Mouse (Mus musculus) c-Kit-negative CD71-positive TER-119-positive erythroid progenitor cells, embryonic 14.5 days (primary cell): ENCODE measurements around the gene Tmub2.

ENCODE experiments used
- DNase-seq: peaks from one replicate; pipeline ENCODE4 v3.0.0-alpha.2; 2013; ENCODE audit warnings: low read depth, low spot score

Tmub2 gene

GRCm38 (mm10) chr11:102327250-102327649, 42.5 kb downstream of the Tmub2 start:
- DNase-seq = no peak

DNA sequence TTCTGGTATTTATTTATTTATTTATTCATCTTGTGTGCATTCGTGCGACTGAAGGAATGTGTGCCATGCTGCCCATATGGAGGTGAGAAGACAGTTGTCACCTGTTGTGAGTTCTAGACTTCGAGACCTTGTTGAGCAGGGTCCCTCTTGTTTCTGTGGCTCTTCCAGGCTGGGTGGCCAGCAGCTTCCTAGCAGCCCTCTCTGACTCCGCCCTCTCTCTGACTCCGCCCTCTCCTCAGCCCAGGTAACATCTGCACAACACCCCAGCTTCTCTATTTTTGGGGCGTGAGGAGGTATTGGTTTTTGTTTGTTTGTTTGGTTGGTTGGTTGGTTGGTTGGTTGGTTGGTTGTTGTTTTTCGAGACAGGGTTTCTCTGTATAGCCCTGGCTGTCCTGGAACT, 43.1 kb downstream of the Tmub2 start:
- no peak for DNase-seq

- no peak for DNase-seq
These were observed 44.8 kb downstream of the Tmub2 start for GRCm38 (mm10) chr11:102329518-102329917.

DNA sequence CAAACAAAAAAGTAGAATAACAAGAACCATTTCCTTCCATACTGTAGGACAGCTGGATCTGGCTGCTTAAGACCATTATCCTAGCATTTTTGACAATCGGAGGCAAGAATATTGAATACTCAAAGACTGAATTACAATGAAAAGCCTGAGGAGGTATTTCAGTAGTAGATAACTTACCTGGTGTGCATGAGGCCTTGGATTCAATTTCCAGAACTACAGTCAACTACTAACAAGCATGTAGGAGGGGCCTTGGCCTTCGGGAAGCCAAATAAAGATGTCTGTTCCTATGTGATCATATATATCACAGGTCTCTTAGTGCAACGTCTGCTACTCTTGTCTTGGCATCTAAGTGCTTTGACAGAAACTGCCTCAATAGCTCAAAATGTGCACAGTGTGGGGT, 45.3 kb downstream of the Tmub2 start:
- no peak for DNase-seq

GRCm38 (mm10) chr11:102331806-102332205, 47.1 kb downstream of the Tmub2 start:
- DNase-seq = no peak

DNA sequence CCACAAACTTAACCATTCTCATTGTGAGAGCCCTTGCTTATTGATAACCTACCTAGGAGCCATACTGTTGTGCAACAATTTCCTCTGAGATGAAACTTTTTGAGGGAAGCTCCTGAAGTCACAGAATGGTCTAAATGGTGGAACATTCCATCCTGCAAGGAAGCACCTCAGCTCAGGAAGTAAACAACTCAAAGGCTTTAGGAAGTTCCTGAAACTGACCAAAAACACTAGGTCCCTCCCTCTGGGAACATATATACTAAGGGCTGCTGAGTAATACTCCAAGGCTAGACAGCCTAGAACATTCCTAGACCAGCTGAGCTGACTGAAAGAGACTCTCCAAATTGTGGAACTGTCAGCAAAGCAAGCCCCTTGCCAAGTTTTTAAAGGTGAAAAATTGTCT, 48.3 kb downstream of the Tmub2 start:
- no peak for DNase-seq

GRCm38 (mm10) chr11:102334010-102334409, 49.3 kb downstream of the Tmub2 start:
- DNase-seq = no peak

- no peak for DNase-seq
These were observed 50.4 kb downstream of the Tmub2 start for GRCm38 (mm10) chr11:102334973-102335700.

- DNase-seq = no peak
These were observed 51.5 kb downstream of the Tmub2 start for GRCm38 (mm10) chr11:102336191-102336590.

DNA sequence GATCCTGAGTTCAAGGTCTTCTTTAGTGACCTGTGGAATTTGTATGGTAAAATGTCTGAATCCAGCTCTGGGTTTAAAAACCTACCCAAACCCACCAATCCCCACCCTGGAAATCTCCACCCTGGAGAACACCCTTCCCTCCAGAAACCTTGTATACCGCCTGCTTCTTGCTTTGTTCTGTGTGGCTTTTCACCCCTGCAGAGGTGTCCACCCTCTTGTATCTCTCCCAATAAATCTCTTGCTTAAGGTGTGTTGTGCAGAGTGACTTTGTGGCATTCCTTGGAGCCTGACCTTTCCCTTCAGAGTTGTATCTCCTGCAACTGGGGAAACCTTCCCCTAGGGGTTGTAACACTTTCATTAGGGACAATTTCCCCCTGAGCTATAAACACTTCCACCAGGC, 53.2 kb downstream of the Tmub2 start:
- no peak for DNase-seq

DNA sequence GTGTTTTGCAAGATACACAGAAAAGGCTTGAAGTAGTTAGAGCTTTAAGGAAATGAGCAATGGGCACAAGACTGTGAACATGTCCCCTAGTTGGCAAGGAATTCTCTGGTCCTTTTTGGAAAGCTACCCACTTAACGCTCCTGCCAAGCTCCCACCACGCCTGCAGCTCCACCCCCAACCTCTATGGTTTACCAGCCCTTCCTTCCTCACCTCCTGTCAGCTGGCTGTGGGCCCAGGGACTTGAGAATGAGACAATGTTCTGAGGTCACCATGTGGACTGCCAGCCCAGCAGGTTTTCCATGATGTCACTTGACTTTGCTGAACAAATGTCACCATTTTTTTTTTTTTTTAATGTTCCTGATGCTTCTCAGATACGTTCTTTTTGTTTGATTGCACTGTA, 53.8 kb downstream of the Tmub2 start:
- DNase-seq = no peak
